Mouse (Mus musculus) lung, embryonic 14.5 days (tissue): ENCODE data around the gene Pih1d1. TPM values are rescaled to one million over a fixed set of nuclear protein-coding genes. Genes with fewer than 3 reads are reported as not detected.

Experiments
- ATAC-seq: fragments of 200-750 bp; cut with Nextera tagmentation; 2 replicates; pipeline ENCODE4 v1.8.0; 2017; ENCODE audit warnings: mild to moderate bottlenecking, moderate TSS enrichment, moderate library complexity; ENCODE audit not compliant: insufficient read depth
- DNase-seq: peaks from one replicate; pipeline ENCODE4 v3.0.0-alpha.2; 2015
- H3K27ac ChIP-seq: fragments of 300-500 bp; sonication (generic); 2 replicates; pipeline ENCODE4 v1.5.1; 2014; ENCODE audit warnings: low read depth, mild to moderate bottlenecking, moderate library complexity
- H3K27me3 ChIP-seq: fragments of 300-500 bp; sonication (generic); 2 replicates; pipeline ENCODE4 v1.6.1; 2014; ENCODE audit warnings: low read length, control low read depth; ENCODE audit not compliant: insufficient read depth
- H3K36me3 ChIP-seq: fragments of 300-500 bp; sonication (generic); 2 replicates; pipeline ENCODE4 v1.6.1; 2014; ENCODE audit warnings: control low read depth; ENCODE audit not compliant: insufficient read depth
- H3K4me1 ChIP-seq: fragments of 300-500 bp; sonication (generic); 2 replicates; pipeline ENCODE4 v1.6.1; 2014; ENCODE audit warnings: antibody characterized with exemption, control low read depth; ENCODE audit not compliant: insufficient read depth
- H3K4me2 ChIP-seq: fragments of 300-500 bp; sonication (generic); 2 replicates; pipeline ENCODE4 v1.6.1; 2014; ENCODE audit warnings: mild to moderate bottlenecking
- H3K4me3 ChIP-seq: fragments of 300-500 bp; sonication (generic); 2 replicates; pipeline ENCODE4 v1.5.1; 2014; ENCODE audit warnings: low read depth, low read length
- H3K9ac ChIP-seq: fragments of 300-500 bp; sonication (generic); 2 replicates; pipeline ENCODE4 v1.6.1; 2014
- H3K9me3 ChIP-seq: fragments of 300-500 bp; sonication (generic); 2 replicates; pipeline ENCODE4 v1.6.1; 2016; ENCODE audit warnings: low read depth, low read length, control low read depth
- CTCF ChIP-seq: IDR thresholded peaks from 2 replicates; pipeline ENCODE4 v1.5.1; 2016; ENCODE audit warnings: antibody characterized with exemption, low read depth
- WGBS: fragments of 180-500 bp; shearing (Covaris S2); extraction: QIAGEN DNeasy Blood & Tissue Kit; methylation state at CpG from one replicate; pipeline ENCODE4 v1.1.7; 2014; 5-methylcytosine and 5-hydroxymethylcytosine counted together
- polyA plus RNA-seq: library from polyadenylated mRNA; unstranded; fragments of >200 nt; fragmentation: Nextera tagmentation; extraction: Ambion mirVana; gene quantifications from 2 replicates; pipeline ENCODE4 v1.2.1, GENCODE M21; 2014

The Pih1d1 gene
- polyA plus RNA-seq, 1 experiment from 2014 or later: 112 TPM

GRCm38 (mm10) chr7:45133446-45134159 lies 20.5 kb upstream of the Pih1d1 start:
- no peak overlapping the region for H3K4me2 ChIP-seq
- H3K9me3 ChIP-seq: no peaks in the 10 kb centered on the region
- ATAC-seq: no peak
- H3K27me3 ChIP-seq: peaks cover 4% of the 10 kb centered on the region; the same call in 1 of the 2 replicates
- H3K27ac ChIP-seq: no peak overlapping the region
- no peak for DNase-seq
- H3K4me3 ChIP-seq: no peak overlapping the region
- no peaks in the 10 kb centered on the region for H3K36me3 ChIP-seq
- TF ChIP-seq CTCF: peak; percentile 25
- H3K4me1 ChIP-seq: 0 out of 2 replicates have a peak, but pooled peaks cover 4% of the 10 kb centered on the region
- WGBS: 74% methylated on average over 8 of the region's 8 CpGs
- no peak overlapping the region for H3K9ac ChIP-seq

GRCm38 (mm10) chr7:45134544-45135026 lies 19.5 kb upstream of the Pih1d1 start:
- H3K9ac ChIP-seq: no peak overlapping the region
- no peak overlapping the region; the same call in 1 of the 2 replicates for H3K4me3 ChIP-seq
- no peak for TF ChIP-seq CTCF
- ATAC-seq (peak; percentile 11; the same call in 1 of the 2 replicates), DNase-seq (peak; percentile 72)
- H3K27me3 ChIP-seq: peaks cover 4% of the 10 kb centered on the region; the same call in 1 of the 2 replicates
- no peak overlapping the region for H3K27ac ChIP-seq
- 8% methylated on average over 12 of the region's 12 CpGs for WGBS
- H3K4me1 ChIP-seq: 0 out of 2 replicates have a peak, but pooled peaks cover 3% of the 10 kb centered on the region
- H3K4me2 ChIP-seq: peak overlapping the region; percentile 83; the same call in 1 of the 2 replicates
- H3K36me3 ChIP-seq: no peaks in the 10 kb centered on the region
- no peaks in the 10 kb centered on the region for H3K9me3 ChIP-seq

GRCm38 (mm10) chr7:45135370-45135769 lies 18.7 kb upstream of the Pih1d1 start:
- no peaks in the 10 kb centered on the region for H3K4me1 ChIP-seq
- peaks cover 4% of the 10 kb centered on the region; the same call in 1 of the 2 replicates for H3K27me3 ChIP-seq
- ATAC-seq (no peak), DNase-seq (no peak)
- WGBS: 57% methylated on average over 3 of the region's 3 CpGs
- H3K4me3 ChIP-seq: peak overlapping the region; percentile 42
- H3K9me3 ChIP-seq: no peaks in the 10 kb centered on the region
- no peaks in the 10 kb centered on the region for H3K36me3 ChIP-seq
- TF ChIP-seq CTCF: no peak
- H3K27ac ChIP-seq: no peak overlapping the region
- peak overlapping the region; percentile 83 for H3K4me2 ChIP-seq
- no peak overlapping the region for H3K9ac ChIP-seq

- H3K36me3 ChIP-seq: no peaks in the 10 kb centered on the region
- H3K27me3 ChIP-seq: peaks cover 4% of the 10 kb centered on the region; the same call in 1 of the 2 replicates
- H3K4me2 ChIP-seq: peak within 1 kb of the TSS; percentile 83
- peak; percentile 98 for TF ChIP-seq CTCF
- DNase-seq (peak; percentile 96), ATAC-seq (peak; percentile 83)
- H3K4me1 ChIP-seq: no peaks in the 10 kb centered on the region
- no peaks in the 10 kb centered on the region for H3K9me3 ChIP-seq
- no peak within 1 kb of the TSS for H3K27ac ChIP-seq
- WGBS: 1% methylated on average over 29 of the region's 29 CpGs
- peak within 1 kb of the TSS; percentile 42 for H3K4me3 ChIP-seq
- peak within 1 kb of the TSS; percentile 45 for H3K9ac ChIP-seq
Observed at GRCm38 (mm10) chr7:45135993-45136567, 18.0 kb upstream of the Pih1d1 start, which contains the start of the genes Gm45713 and Flt3l. TSS of gene Gm45713 (minus strand) at chr7:45136231. TSS of gene Flt3l (minus strand) at chr7:45136432.

- DNase-seq: no peak
- 67% methylated on average over 12 of the region's 12 CpGs for WGBS
- H3K9ac ChIP-seq: no peak overlapping the region
Observed at GRCm38 (mm10) chr7:45137171-45138006, 16.7 kb upstream of the Pih1d1 start.

GRCm38 (mm10) chr7:45138403-45138802 lies 15.7 kb upstream of the Pih1d1 start:
- H3K4me3 ChIP-seq: no peak overlapping the region
- peaks cover 22% of the 10 kb centered on the region; the same call in 1 of the 2 replicates for H3K36me3 ChIP-seq
- WGBS: 93% methylated on average over 1 of the region's 1 CpGs
- H3K4me2 ChIP-seq: no peak overlapping the region
- ATAC-seq (no peak), DNase-seq (no peak)
- no peaks in the 10 kb centered on the region for H3K9me3 ChIP-seq
- no peaks in the 10 kb centered on the region for H3K4me1 ChIP-seq
- H3K9ac ChIP-seq: no peak overlapping the region
- no peak overlapping the region for H3K27ac ChIP-seq
- no peak for TF ChIP-seq CTCF
- peaks cover 4% of the 10 kb centered on the region; the same call in 1 of the 2 replicates for H3K27me3 ChIP-seq

More at GRCm38 (mm10) chr7:45137171-45138006, 16.7 kb upstream of the Pih1d1 start:
- no peak for ATAC-seq
- Histone ChIP-seq H3K4me1 (no peaks in the 10 kb centered on the region), H3K27ac (no peak overlapping the region), H3K4me3 (no peak overlapping the region), H3K4me2 (no peak overlapping the region), H3K36me3 (peaks cover 12% of the 10 kb centered on the region; the same call in 1 of the 2 replicates), H3K9me3 (no peaks in the 10 kb centered on the region), H3K27me3 (peaks cover 4% of the 10 kb centered on the region; the same call in 1 of the 2 replicates)
- no peak for TF ChIP-seq CTCF
